Mouse (Mus musculus) brain, embryonic 14.5 days (tissue): ENCODE measurements at regions not wholly inside any gene's neighbourhood (a gene's known extent, or its start where the extent isn't known, plus 50 kb on each side); places are given as distances from the start of the nearest gene placed in this dataset.

Experiments
- CTCF ChIP-seq: fragments of 200-500 bp; IDR thresholded peaks from 2 replicates; pipeline ENCODE4 v1.5.1; 2012; ENCODE audit warnings: inconsistent platforms, mild to moderate bottlenecking, moderate library complexity, borderline replicate concordance; ENCODE audit not compliant: insufficient read depth, insufficient read length; ENCODE audit errors: extremely low read depth
- POLR2A ChIP-seq: fragments of 200-500 bp; IDR thresholded peaks from 2 replicates; pipeline ENCODE4 v1.6.1; 2012; ENCODE audit warnings: mild to moderate bottlenecking, inconsistent platforms, borderline replicate concordance; ENCODE audit not compliant: poor library complexity, insufficient read depth, insufficient read length, severe bottlenecking; ENCODE audit errors: extremely low read depth

GRCm38 (mm10) chr15:52156779-52157178 is 1727.9 kb upstream of the Gm7489 start:
- TF ChIP-seq CTCF (no peak), POLR2A (no peak)
